Mouse (Mus musculus): ENCODE measurements around the gene Myocos.

DNA sequence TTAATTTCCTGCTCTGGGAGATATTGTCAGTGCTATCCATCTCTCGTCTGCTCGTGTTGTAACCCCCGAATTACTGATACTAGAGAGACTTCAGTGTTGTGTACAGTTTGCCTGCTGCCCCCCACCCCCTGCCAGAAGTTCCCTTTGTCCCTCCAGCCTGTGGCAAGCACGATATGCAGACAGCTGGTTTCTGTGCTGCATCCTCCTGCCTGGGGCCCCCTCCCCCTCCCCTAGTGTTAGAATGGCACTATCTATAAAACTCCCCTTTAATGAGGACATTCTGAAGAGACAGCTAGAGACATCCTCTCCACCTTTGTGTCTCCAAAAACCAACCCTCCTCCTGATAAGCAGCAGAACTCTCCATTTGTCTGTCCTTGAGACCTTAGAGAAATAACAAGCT lies 34.1 kb downstream of the Myocos start:
- TF ChIP-seq CTCF (IDR thresholded peaks at IDR 0.05; ENCODE audit: low read depth) (no peak), EP300 (IDR thresholded peaks at IDR 0.05; ENCODE audit: low read depth) (no peak)
